Mouse (Mus musculus): ENCODE results near the gene Gna11. TPM values are rescaled to one million over a fixed set of nuclear protein-coding genes. Genes with fewer than 3 reads are reported as not detected.

The Gna11 gene
- polyA plus RNA-seq, 1 experiment from 2014 or later = 90.2 TPM

- peaks cover 30% of the 10 kb centered on the region for H3K4me1 ChIP-seq (ENCODE audit: control insufficient read depth, insufficient read depth, low read length)
- 35% methylated on average over 9 of the region's 9 CpGs for WGBS
- H3K9ac ChIP-seq (ENCODE audit: low read depth, low read length) = no peak overlapping the region
- H3K27me3 ChIP-seq (ENCODE audit: control insufficient read depth, insufficient read depth, low read depth, low read length) = peaks cover 20% of the 10 kb centered on the region
- H3K27ac ChIP-seq (ENCODE audit: low read length) = peak overlapping the region; percentile 84
- peaks cover 13% of the 10 kb centered on the region; the same call in 1 of the 2 replicates for H3K36me3 ChIP-seq (ENCODE audit: control insufficient read depth, insufficient read depth, low read length)
- H3K4me2 ChIP-seq (ENCODE audit: low read length) = no peak overlapping the region
- H3K9me3 ChIP-seq (replicated peaks; ENCODE audit: control insufficient read depth, low read length, poor library complexity, severe bottlenecking) = no peaks in the 10 kb centered on the region
- no peak for ATAC-seq
- H3K4me3 ChIP-seq (ENCODE audit: low read depth, low read length) = no peak overlapping the region
These were observed 24.7 kb upstream of the Gna11 start for GRCm38 (mm10) chr10:81569507-81570237.

GRCm38 (mm10) chr10:81568381-81569191, 23.6 kb upstream of the Gna11 start:
- H3K4me1 ChIP-seq (ENCODE audit: control insufficient read depth, insufficient read depth, low read length) = peaks cover 33% of the 10 kb centered on the region
- H3K9me3 ChIP-seq (replicated peaks; ENCODE audit: control insufficient read depth, low read length, poor library complexity, severe bottlenecking) = no peaks in the 10 kb centered on the region
- 0 out of 2 replicates have a peak overlapping the region, but pooled peaks have one; percentile 18 for H3K9ac ChIP-seq (ENCODE audit: low read depth, low read length)
- 0 out of 2 replicates have a peak overlapping the region, but pooled peaks have one; percentile 11 for H3K4me2 ChIP-seq (ENCODE audit: low read length)
- no peak for ATAC-seq
- WGBS = 7% methylated on average over 16 of the region's 16 CpGs
- no peak overlapping the region for H3K4me3 ChIP-seq (ENCODE audit: low read depth, low read length)
- peak overlapping the region; percentile 66 for H3K27ac ChIP-seq (ENCODE audit: low read length)
- peaks cover 13% of the 10 kb centered on the region for H3K27me3 ChIP-seq (ENCODE audit: control insufficient read depth, insufficient read depth, low read depth, low read length)
- peaks cover 14% of the 10 kb centered on the region; the same call in 1 of the 2 replicates for H3K36me3 ChIP-seq (ENCODE audit: control insufficient read depth, insufficient read depth, low read length)

GRCm38 (mm10) chr10:81565257-81566228, 20.6 kb upstream of the Gna11 start:
- ATAC-seq = no peak
- H3K27me3 ChIP-seq (ENCODE audit: control insufficient read depth, insufficient read depth, low read depth, low read length) = peaks cover 6% of the 10 kb centered on the region
- 35% methylated on average over 19 of the region's 20 CpGs for WGBS
- H3K4me3 ChIP-seq (ENCODE audit: low read depth, low read length) = no peak overlapping the region
- H3K36me3 ChIP-seq (ENCODE audit: control insufficient read depth, insufficient read depth, low read length) = peaks cover 14% of the 10 kb centered on the region; the same call in 1 of the 2 replicates
- H3K4me1 ChIP-seq (ENCODE audit: control insufficient read depth, insufficient read depth, low read length) = peaks cover 44% of the 10 kb centered on the region
- no peak overlapping the region for H3K27ac ChIP-seq (ENCODE audit: low read length)
- no peak overlapping the region for H3K9ac ChIP-seq (ENCODE audit: low read depth, low read length)
- no peak overlapping the region for H3K4me2 ChIP-seq (ENCODE audit: low read length)
- no peaks in the 10 kb centered on the region for H3K9me3 ChIP-seq (replicated peaks; ENCODE audit: control insufficient read depth, low read length, poor library complexity, severe bottlenecking)

GRCm38 (mm10) chr10:81564734-81565133, 19.7 kb upstream of the Gna11 start:
- H3K27me3 ChIP-seq (ENCODE audit: control insufficient read depth, insufficient read depth, low read depth, low read length) = peaks cover 6% of the 10 kb centered on the region
- H3K36me3 ChIP-seq (ENCODE audit: control insufficient read depth, insufficient read depth, low read length) = peaks cover 14% of the 10 kb centered on the region; the same call in 1 of the 2 replicates
- no peak overlapping the region for H3K4me3 ChIP-seq (ENCODE audit: low read depth, low read length)
- H3K4me1 ChIP-seq (ENCODE audit: control insufficient read depth, insufficient read depth, low read length) = peaks cover 40% of the 10 kb centered on the region
- WGBS = 19% methylated on average over 10 of the region's 10 CpGs
- no peak for ATAC-seq
- H3K9ac ChIP-seq (ENCODE audit: low read depth, low read length) = no peak overlapping the region
- H3K4me2 ChIP-seq (ENCODE audit: low read length) = no peak overlapping the region
- H3K27ac ChIP-seq (ENCODE audit: low read length) = no peak overlapping the region
- no peaks in the 10 kb centered on the region for H3K9me3 ChIP-seq (replicated peaks; ENCODE audit: control insufficient read depth, low read length, poor library complexity, severe bottlenecking)

- Histone ChIP-seq H3K4me3 (ENCODE audit: low read depth, low read length) (peak overlapping the region; percentile 11; the same call in 1 of the 2 replicates), H3K9me3 (replicated peaks; ENCODE audit: control insufficient read depth, low read length, poor library complexity, severe bottlenecking) (no peaks in the 10 kb centered on the region), H3K36me3 (ENCODE audit: control insufficient read depth, insufficient read depth, low read length) (peaks cover 14% of the 10 kb centered on the region; the same call in 1 of the 2 replicates), H3K9ac (ENCODE audit: low read depth, low read length) (0 out of 2 replicates have a peak overlapping the region, but pooled peaks have one; percentile 27), H3K4me1 (ENCODE audit: control insufficient read depth, insufficient read depth, low read length) (peaks cover 40% of the 10 kb centered on the region), H3K27me3 (ENCODE audit: control insufficient read depth, insufficient read depth, low read depth, low read length) (peaks cover 6% of the 10 kb centered on the region), H3K27ac (ENCODE audit: low read length) (no peak overlapping the region), H3K4me2 (ENCODE audit: low read length) (peak overlapping the region; percentile 31; the same call in 1 of the 2 replicates)
- ATAC-seq = no peak
- WGBS = 8% methylated on average over 10 of the region's 10 CpGs
These were observed 19.2 kb upstream of the Gna11 start for GRCm38 (mm10) chr10:81564216-81564615.

DNA sequence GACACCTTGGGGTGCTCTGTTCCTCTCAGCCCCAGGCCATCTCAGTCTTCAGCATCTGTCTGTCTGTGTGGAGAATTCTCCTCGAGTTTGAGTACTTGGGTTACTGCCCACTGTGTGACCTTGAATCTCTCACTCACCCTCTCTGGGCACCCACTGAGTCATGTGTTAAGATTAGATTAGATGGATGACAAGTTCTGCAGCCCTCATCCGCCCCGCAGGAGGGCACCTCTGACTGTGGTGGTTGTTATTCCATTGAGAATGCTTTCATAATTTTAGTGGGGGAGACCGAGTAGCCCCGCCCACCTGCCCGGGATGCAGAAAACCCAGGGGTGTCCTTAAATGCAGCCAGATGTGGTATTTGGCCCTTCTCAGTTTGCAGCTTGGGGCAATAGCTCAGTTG, 18.5 kb upstream of the Gna11 start:
- Histone ChIP-seq H3K9me3 (replicated peaks; ENCODE audit: control insufficient read depth, low read length, poor library complexity, severe bottlenecking) (no peaks in the 10 kb centered on the region), H3K4me3 (ENCODE audit: low read depth, low read length) (peak overlapping the region; percentile 11; the same call in 1 of the 2 replicates), H3K9ac (ENCODE audit: low read depth, low read length) (0 out of 2 replicates have a peak overlapping the region, but pooled peaks have one; percentile 14), H3K36me3 (ENCODE audit: control insufficient read depth, insufficient read depth, low read length) (peaks cover 14% of the 10 kb centered on the region; the same call in 1 of the 2 replicates), H3K4me1 (ENCODE audit: control insufficient read depth, insufficient read depth, low read length) (peaks cover 36% of the 10 kb centered on the region), H3K4me2 (ENCODE audit: low read length) (no peak overlapping the region; the same call in 1 of the 2 replicates), H3K27ac (ENCODE audit: low read length) (no peak overlapping the region), H3K27me3 (ENCODE audit: control insufficient read depth, insufficient read depth, low read depth, low read length) (peaks cover 6% of the 10 kb centered on the region)
- WGBS = 50% methylated on average over 6 of the region's 6 CpGs
- ATAC-seq = no peak

DNA sequence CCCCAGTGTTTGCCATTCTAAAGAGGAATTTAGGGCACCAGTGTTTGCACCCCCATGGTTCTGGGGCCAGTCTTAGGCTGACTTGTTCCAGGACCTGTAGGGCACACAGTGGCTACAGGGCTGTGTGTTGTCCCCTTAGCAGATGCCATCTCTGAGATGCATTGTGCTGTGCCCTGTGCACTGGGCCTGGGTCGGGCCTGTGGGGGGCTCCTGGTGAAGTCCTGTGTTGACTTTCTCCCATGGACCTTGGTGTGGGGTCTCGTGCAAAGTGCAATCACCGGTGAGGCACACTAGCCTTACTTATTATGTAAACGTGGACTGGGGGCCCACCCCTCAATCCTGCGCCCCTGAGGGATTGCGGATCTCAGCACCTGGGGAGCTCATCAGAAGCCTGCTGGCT, 17.4 kb upstream of the Gna11 start:
- H3K27ac ChIP-seq (ENCODE audit: low read length) = no peak overlapping the region

More for the DNA sequence above, 17.4 kb upstream of the Gna11 start:
- no peaks in the 10 kb centered on the region for H3K9me3 ChIP-seq (replicated peaks; ENCODE audit: control insufficient read depth, low read length, poor library complexity, severe bottlenecking)
- H3K4me2 ChIP-seq (ENCODE audit: low read length) = peak overlapping the region; percentile 3; the same call in 1 of the 2 replicates
- peaks cover 6% of the 10 kb centered on the region for H3K27me3 ChIP-seq (ENCODE audit: control insufficient read depth, insufficient read depth, low read depth, low read length)
- peaks cover 14% of the 10 kb centered on the region; the same call in 1 of the 2 replicates for H3K36me3 ChIP-seq (ENCODE audit: control insufficient read depth, insufficient read depth, low read length)
- no peak overlapping the region for H3K9ac ChIP-seq (ENCODE audit: low read depth, low read length)
- ATAC-seq = no peak
- H3K4me3 ChIP-seq (ENCODE audit: low read depth, low read length) = no peak overlapping the region
- peaks cover 33% of the 10 kb centered on the region for H3K4me1 ChIP-seq (ENCODE audit: control insufficient read depth, insufficient read depth, low read length)
- 78% methylated on average over 6 of the region's 6 CpGs for WGBS

Data from midbrain, embryonic 16.5 days (tissue).